Mouse (Mus musculus): ENCODE measurements around the gene Pip4k2a.

Pip4k2a gene

DNA sequence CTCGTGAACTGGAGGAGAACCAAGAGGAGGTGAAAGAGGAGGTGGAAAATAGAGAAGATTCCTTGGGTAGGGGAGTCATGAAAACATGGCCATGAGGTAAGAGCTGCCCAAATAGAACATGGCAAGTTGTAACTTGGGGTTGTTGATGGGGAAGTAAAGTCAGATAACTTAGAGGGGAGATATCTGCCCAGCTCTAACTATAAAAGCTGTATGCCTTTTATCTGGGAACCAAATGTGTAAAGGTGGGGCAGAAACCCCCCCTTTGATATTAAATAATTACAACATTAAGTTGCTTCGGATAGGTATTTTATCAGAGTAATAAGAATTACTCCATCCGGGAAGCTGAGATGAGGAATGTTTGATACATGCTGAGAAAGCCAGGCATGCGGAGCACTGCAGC lies 18.9 kb downstream of the Pip4k2a start:
- peak; percentile 13 for DNase-seq

DNA sequence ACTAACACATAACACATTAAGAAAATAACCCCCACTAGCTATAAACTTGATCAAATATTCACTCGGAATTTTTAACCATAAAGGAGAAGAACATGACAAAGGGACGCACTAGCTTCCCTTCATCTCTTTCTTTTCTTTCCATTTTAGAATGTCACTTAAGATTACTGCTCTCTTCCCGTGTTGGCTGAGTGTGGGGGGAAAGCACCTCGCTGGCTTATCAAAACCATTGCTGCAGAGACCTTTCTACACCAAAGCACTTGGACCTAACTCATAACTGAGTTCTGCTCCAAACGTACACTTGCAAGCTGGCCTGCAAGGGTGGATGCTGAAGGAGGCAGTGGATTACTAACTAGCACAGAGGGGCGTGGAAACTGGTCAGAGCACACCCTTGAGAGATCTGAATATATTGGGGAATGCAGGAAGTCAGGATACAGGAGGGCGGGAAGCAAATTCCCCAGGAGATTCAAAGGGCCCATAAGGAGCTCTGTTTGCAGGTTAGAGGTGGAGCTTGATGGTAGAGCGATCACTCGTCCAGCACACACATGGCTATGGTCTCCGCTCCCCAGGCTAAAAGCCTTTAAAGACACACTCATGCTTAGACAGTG lies 20.6 kb downstream of the Pip4k2a start:
- DNase-seq, result peak; percentile 66

DNA sequence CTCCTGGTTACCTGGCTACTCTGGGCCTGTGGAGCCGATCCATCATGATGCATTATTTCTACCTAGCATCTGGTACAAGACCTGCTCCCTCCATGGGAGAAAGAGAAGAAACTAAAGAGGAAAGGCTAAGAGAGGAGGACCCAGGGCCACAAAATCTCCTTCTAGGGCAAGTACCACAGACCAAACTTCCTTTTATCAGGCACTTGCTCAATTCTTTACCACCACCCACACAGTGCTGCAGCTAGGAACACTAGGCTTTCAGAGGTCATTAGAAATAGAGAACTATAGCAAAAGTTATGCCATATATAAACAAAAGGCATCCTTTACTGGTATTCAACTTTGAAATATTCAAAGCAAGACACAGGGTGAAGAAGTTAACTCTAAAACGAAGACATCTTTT lies 21.8 kb downstream of the Pip4k2a start:
- DNase-seq, result peak; percentile 90

DNA sequence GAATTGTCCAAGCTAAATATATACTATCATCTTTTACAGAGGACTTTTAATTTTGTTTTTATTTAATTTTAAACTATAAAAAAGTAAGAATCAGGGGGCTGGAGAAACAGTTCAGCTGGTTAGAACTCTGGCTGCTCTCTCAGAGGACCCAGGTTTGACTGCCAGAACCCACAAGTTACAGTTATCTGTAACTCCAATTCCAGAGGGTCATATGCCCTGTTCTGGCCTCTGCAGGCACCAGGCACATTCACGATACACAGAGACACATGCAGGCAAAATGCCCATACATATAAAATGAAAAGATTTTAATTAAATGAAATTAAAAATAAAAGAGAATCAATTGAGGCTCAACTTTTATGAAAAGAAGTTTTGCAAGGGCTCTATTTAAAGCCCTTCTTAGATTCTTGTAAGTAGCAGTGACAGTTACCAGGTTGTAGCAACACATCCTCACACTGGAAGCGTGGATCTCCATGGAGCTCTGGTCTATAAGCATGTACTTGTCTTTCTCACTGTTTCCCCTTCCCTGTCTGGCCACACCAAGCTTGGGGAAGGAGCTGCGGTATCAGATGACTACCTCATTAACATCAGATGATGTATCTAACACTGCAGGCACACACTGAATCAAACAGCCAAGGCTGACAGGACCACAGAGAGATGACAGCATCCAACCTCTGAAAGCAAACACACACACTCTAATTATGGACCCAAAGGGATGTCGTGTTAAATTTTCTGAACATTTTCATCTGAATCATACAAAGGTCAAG lies 22.9 kb downstream of the Pip4k2a start:
- DNase-seq, result peak; percentile 81

GRCm38 (mm10) chr2:18971564-18971963 lies 26.4 kb downstream of the Pip4k2a start:
- peak; percentile 4 for DNase-seq

GRCm38 (mm10) chr2:18970461-18970860 lies 27.5 kb downstream of the Pip4k2a start:
- DNase-seq, result peak; percentile 63

DNA sequence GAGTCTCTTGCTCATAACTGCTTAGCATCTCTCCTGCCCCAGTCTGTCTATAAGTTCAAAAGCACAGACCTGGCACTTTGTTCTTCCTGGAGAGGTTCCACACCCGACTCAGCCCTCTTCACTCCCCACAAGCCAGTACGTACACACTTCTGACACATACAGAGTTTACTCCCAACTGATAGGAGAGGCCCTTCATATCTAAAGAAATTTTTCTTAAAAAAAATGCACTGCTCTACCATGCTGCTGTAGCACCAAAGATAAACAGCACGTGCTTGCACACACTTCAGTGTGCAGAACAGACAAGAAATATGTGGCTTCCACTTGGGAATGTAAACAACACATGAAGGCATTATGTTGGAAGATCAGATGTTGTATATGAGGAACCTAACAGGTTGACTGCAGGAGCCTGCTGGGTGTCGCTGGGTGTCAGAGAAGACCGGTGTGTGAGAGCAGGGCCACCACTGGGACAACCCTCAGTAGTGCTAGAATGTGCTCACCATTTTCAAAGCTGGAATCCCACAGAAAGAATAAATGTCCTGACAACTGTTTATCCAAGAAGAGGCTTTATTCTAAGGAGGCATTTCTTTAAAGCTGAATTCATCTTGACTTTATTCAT lies 28.8 kb downstream of the Pip4k2a start:
- peak; percentile 27 for DNase-seq

- DNase-seq, result peak; percentile 50
These were observed 30.4 kb downstream of the Pip4k2a start for GRCm38 (mm10) chr2:18967451-18968063.

- peak; percentile 59 for DNase-seq
These were observed 31.4 kb downstream of the Pip4k2a start for GRCm38 (mm10) chr2:18966566-18966965.

DNA sequence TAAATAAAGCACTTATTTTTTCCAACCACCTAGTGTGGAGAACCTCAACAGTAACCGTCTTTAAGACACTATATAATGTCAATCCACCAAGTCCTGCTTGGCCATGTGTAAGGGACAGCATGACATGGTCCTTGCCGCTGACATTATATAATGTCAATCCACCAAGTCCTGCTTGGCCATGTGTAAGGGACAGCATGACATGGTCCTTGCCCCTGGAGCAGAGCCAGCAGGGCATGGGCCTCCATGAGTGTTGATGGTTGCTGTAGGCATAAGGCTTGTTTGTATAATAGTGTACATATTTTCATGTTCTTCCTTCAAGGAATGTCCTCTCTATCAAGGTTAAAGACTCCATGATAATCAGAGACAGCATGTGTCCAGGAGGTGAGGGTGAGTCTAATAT lies 32.0 kb downstream of the Pip4k2a start:
- peak; percentile 57 for DNase-seq

DNA sequence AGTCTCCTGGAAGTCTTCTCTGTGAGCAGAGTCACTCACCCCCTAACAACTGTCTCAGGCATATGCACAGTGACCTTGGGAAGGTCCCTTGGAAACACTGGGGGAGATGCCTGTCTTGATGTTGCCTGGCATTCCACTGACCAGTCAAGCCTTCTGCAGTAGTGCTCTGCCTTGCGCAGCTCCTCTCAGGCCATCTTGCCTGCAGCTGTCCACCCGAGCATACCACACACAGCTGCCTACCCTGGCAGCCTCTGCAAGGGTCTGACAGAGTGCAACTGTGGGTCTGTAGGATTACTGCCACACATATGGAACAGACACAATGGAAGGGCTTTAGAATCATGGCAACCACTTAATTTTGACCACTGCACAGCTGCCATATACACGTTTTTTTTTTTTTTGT lies 32.8 kb downstream of the Pip4k2a start:
- DNase-seq, result peak; percentile 83

GRCm38 (mm10) chr2:18963286-18964040 lies 34.5 kb downstream of the Pip4k2a start:
- peak; percentile 68 for DNase-seq

DNA sequence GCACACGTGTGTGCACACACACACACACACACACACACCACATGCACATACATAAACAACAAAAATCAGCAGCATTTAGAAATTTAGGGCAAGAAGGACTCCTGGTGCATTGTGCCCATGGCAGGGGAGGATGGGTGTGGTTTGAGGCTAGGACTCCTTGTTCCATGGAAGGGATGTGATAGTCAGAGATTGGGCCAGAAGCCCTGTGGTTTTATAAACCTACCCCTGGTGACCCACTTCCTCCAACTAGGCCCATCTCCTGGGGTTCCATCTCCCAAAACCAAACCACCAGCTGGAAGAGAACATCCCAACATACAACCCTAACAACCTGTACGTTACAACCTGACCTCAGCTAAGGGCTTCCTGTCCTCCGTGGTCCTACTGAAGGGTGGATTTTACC lies 35.4 kb downstream of the Pip4k2a start:
- peak; percentile 88 for DNase-seq

- no peak for DNase-seq
These were observed 37.5 kb downstream of the Pip4k2a start for GRCm38 (mm10) chr2:18960376-18960973.

- DNase-seq, result no peak
These were observed 38.4 kb downstream of the Pip4k2a start for GRCm38 (mm10) chr2:18959558-18959957.

DNA sequence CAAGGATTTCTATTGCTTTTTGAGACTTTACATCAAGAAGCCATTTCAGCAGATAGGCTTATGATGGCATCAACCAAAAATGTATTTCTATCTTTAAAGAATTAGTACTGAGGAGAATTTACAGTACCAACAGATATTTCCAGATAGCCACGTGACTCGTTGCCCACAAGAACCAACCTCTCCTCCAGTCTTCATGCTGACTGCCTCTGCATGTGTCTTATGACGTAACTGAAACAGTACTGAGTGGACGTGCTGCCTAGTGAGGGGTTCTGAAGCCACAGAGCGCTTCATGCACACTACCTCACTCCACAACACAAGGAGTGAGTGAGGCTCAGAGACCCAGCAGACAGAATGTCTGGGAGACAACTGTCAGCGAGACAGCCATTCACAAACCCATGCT lies 38.9 kb downstream of the Pip4k2a start:
- no peak for DNase-seq

DNA sequence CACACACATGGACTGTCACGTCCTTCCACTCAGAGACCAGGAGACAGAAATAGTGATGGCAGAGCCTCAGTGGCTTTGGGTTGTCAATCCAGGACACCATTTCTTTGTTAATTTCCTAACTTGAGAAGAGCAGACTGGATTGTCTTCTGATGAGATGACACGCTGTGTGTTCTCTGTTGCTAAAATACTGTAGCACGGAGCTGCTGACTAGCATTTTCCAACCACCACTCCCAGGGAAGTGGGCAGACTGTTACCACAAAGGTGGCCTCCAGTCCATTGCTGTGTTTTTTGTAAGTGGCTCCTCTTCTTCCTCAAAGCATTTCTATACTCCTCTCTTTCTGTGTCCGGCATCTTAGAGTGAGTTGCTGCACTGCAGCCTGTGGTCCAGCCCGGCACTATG lies 39.4 kb downstream of the Pip4k2a start:
- DNase-seq, result no peak

GRCm38 (mm10) chr2:18958044-18958443 lies 39.9 kb downstream of the Pip4k2a start:
- no peak for DNase-seq

DNA sequence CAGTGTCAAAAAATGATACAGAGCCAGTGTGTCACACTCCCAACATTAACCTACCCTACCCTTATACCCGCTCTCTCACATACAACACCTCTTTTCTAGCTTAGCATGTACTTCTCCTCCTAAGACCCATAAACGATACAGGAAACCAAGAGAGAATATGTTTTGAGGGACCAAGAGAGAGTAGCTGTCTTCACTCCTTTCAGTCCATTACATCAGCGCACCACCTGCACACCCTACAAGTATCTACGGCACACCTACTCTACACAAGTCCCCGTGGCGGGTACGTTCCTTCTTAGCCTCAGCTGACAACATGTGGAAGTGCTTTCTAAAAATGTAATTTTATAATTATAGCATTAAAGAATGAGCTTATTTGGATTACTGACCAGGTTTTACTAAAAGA lies 40.5 kb downstream of the Pip4k2a start:
- no peak for DNase-seq

DNA sequence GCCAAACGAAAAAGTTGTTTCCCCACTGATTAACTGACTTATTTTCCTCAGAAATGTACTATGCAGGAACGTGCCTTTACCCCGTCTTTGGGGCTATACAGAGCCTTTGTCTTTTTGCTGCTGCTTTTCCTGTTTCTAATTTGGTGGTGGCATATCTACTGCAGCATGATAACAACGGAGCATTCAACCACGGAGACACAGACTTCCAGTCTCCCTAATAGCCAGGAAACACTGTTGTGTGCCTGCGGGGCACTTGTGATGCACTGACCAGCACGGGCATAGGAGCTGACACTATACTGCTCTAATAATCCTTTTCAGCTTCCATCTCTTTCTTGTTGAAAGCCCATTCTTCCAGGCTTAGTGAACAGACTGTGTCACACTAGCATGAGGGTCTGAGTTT lies 41.0 kb downstream of the Pip4k2a start:
- peak; percentile 68 for DNase-seq

DNA sequence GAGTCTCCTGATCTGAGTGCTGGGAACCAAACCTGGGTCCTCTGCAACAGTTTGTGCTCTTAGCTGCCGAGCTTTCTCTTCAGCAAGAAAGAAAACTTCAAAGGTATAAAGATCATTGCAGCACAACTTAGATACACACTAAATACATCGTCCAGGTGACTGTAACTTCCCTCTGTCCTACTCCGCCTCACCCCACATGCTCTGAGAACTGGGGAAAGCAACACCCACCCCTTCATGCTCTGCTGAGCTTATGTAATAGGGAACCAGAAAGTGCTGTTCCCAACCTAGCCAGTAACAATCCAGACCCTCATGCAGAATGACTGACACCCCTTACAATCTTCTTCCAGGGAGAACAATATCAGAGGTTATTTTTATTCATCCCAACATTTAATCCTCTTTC lies 41.5 kb downstream of the Pip4k2a start:
- DNase-seq, result peak; percentile 66

GRCm38 (mm10) chr2:18955671-18956070 lies 42.3 kb downstream of the Pip4k2a start:
- peak; percentile 80 for DNase-seq

DNA sequence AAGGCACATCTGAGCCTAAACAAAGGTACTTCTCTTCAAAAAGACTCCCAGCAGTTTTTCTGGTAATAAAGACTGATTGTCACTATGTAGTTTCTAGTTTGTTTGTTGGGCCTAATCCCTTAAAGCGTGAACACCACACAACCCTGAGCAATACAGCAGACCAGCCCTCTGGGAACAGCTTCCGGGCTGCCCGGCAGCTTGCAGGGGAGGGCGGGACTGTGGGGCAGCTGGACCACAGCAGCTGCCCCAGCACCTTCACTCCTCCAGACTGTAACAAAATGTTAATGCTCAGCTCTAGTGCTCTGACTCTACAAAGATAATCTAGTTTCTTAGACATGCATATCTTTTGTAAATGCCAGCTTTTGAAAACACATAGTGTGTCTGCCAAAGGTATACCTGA lies 42.9 kb downstream of the Pip4k2a start:
- DNase-seq, result peak; percentile 65

Measured in heart, adult 11 months (tissue).